Mouse (Mus musculus) myocyte (in vitro differentiated cells): ENCODE data around the gene Daglb.

Experiments
- CEBPB ChIP-seq: IDR thresholded peaks from 2 replicates; pipeline ENCODE4 v1.6.1; 2011; ENCODE audit warnings: mild to moderate bottlenecking, moderate library complexity; ENCODE audit not compliant: poor library complexity, insufficient read depth, severe bottlenecking
- E2F4 ChIP-seq: IDR thresholded peaks from one replicate; pipeline ENCODE4 v1.6.1; 2011; ENCODE audit warnings: mild to moderate bottlenecking, control low read depth, moderate library complexity; ENCODE audit not compliant: insufficient read depth
- MAX ChIP-seq: IDR thresholded peaks from one replicate; pipeline ENCODE4 v1.6.1; 2011; ENCODE audit warnings: low read depth, mild to moderate bottlenecking, control low read depth
- MYOD1 ChIP-seq, 3 experiments: IDR thresholded peaks; one replicate each; pipeline ENCODE4 v1.6.1; 2011; ENCODE audit warnings: control low read depth in 2 of 3, low read depth in 2 of 3, mild to moderate bottlenecking in 2 of 3, moderate library complexity in 1 of 3; ENCODE audit not compliant: insufficient read length in 2 of 3, control insufficient read depth in 1 of 3
- MYOG ChIP-seq, 3 experiments: IDR thresholded peaks; one replicate each; pipeline ENCODE4 v1.6.1; 2011; ENCODE audit warnings: control low read depth in 2 of 3, low read depth in 2 of 3, mild to moderate bottlenecking in 2 of 3; ENCODE audit not compliant: insufficient read length in 2 of 3, control insufficient read depth in 1 of 3, insufficient read depth in 1 of 3
- POLR2A ChIP-seq: IDR thresholded peaks from one replicate; pipeline ENCODE4 v1.6.1; 2011; ENCODE audit warnings: low read depth, mild to moderate bottlenecking, control low read depth, moderate library complexity; ENCODE audit not compliant: insufficient read length
- POLR2AphosphoS2 ChIP-seq: IDR thresholded peaks from one replicate; pipeline ENCODE4 v1.6.1; 2011; ENCODE audit warnings: low read depth, control low read depth; ENCODE audit not compliant: insufficient read length
- USF1 ChIP-seq: IDR thresholded peaks from one replicate; pipeline ENCODE4 v1.6.1; 2011; ENCODE audit warnings: low read depth, mild to moderate bottlenecking, control low read depth, moderate library complexity

- no peak for TF ChIP-seq MAX
- no peak for TF ChIP-seq CEBPB
- no peak for TF ChIP-seq POLR2A
- TF ChIP-seq MYOG (IDR thresholded peaks at IDR 0.05; ENCODE audit: control insufficient read depth in 1 of 3, insufficient read depth in 1 of 3, insufficient read length in 2 of 3, low read depth in 2 of 3): no peak
- no peak for TF ChIP-seq USF1
- TF ChIP-seq E2F4: no peak
- TF ChIP-seq POLR2AphosphoS2: no peak
- no peak for TF ChIP-seq MYOD1 (IDR thresholded peaks at IDR 0.05; ENCODE audit: control insufficient read depth in 1 of 3, insufficient read length in 2 of 3, low read depth in 2 of 3)
These were observed 88.5 kb downstream of the Daglb start for GRCm38 (mm10) chr5:143552911-143553310.
